Mouse (Mus musculus) CH12.LX (cell line): ENCODE data around the gene Neu2.

Source experiments
- CTCF ChIP-seq, 2 experiments: IDR thresholded peaks in 1 of 2; conservative IDR thresholded peaks in 1 of 2; 2 replicates each; pipeline ENCODE4 v1.5.1; 2011 to 2012; ENCODE audit warnings: low read depth in 2 of 2, low read length in 2 of 2, improper control_type of control experiment in 1 of 2, inconsistent platforms in 1 of 2, mild to moderate bottlenecking in 1 of 2, moderate library complexity in 1 of 2
- EP300 ChIP-seq: IDR thresholded peaks from 2 replicates; pipeline ENCODE4 v1.6.1; 2011; ENCODE audit warnings: low read length, improper control_type of control experiment
- KAT2A ChIP-seq: IDR thresholded peaks from 2 replicates; pipeline ENCODE4 v1.6.1; 2012; ENCODE audit warnings: low read length, improper control_type of control experiment, inconsistent platforms; ENCODE audit not compliant: insufficient replicate concordance
- MAFK ChIP-seq: IDR thresholded peaks from 2 replicates; pipeline ENCODE4 v1.6.1; 2011; ENCODE audit warnings: low read length, improper control_type of control experiment; ENCODE audit not compliant: insufficient replicate concordance
- MAX ChIP-seq: IDR thresholded peaks from 2 replicates; pipeline ENCODE4 v1.6.1; 2011; ENCODE audit warnings: low read length, improper control_type of control experiment
- MAZ ChIP-seq: IDR thresholded peaks from 2 replicates; pipeline ENCODE4 v1.6.1; 2012; ENCODE audit warnings: low read depth, mild to moderate bottlenecking, inconsistent platforms, low read length, improper control_type of control experiment, moderate library complexity
- NRF1 ChIP-seq: IDR thresholded peaks from 2 replicates; pipeline ENCODE4 v1.6.1; 2014; ENCODE audit warnings: low read depth, mild to moderate bottlenecking, inconsistent platforms, low read length, improper control_type of control experiment, moderate library complexity
- POLR2A ChIP-seq: IDR thresholded peaks from 2 replicates; pipeline ENCODE4 v1.6.1; 2011; ENCODE audit warnings: low read depth, mild to moderate bottlenecking, improper control_type of control experiment, low read length
- POLR2AphosphoS2 ChIP-seq: IDR thresholded peaks from 2 replicates; pipeline ENCODE4 v1.6.1; 2011; ENCODE audit warnings: low read depth, low read length, improper control_type of control experiment
- TBP ChIP-seq: conservative IDR thresholded peaks from 2 replicates; pipeline ENCODE4 v1.6.1; 2011; ENCODE audit warnings: low read depth, low read length, improper control_type of control experiment
- ZC3H11A ChIP-seq: IDR thresholded peaks from 2 replicates; pipeline ENCODE4 v1.6.1; 2012; ENCODE audit warnings: low read depth, mild to moderate bottlenecking, inconsistent platforms, low read length, improper control_type of control experiment
- ZMIZ1 ChIP-seq: IDR thresholded peaks from 2 replicates; pipeline ENCODE4 v1.6.1; 2012; ENCODE audit warnings: low read depth, mild to moderate bottlenecking, inconsistent platforms, low read length, improper control_type of control experiment
- ZNF384 ChIP-seq: IDR thresholded peaks from 2 replicates; pipeline ENCODE4 v1.6.1; 2012; ENCODE audit warnings: low read depth, low read length, improper control_type of control experiment, inconsistent platforms

- TF ChIP-seq NRF1: no peak
- TF ChIP-seq POLR2A: no peak
- no peak for TF ChIP-seq EP300
- TF ChIP-seq CTCF (conservative IDR thresholded peaks at IDR 0.05 in 1 of 2, IDR thresholded peaks at IDR 0.05 in 1 of 2; ENCODE audit: low read depth in 2 of 2, low read length in 2 of 2): peak; percentile 88 to 90
- peak; percentile 26; the same call in 1 of the 2 replicates for TF ChIP-seq ZC3H11A
- TF ChIP-seq MAZ: no peak
- no peak for TF ChIP-seq POLR2AphosphoS2
- TF ChIP-seq ZNF384: no peak
- TF ChIP-seq ZMIZ1: no peak
- no peak for TF ChIP-seq KAT2A
- TF ChIP-seq MAX: no peak
- no peak for TF ChIP-seq TBP
- no peak for TF ChIP-seq MAFK
Observed at GRCm38 (mm10) chr1:87608416-87609046, 98.8 kb downstream of the Neu2 start.
